Mouse (Mus musculus) layer of hippocampus, adult 11-12 months (tissue): Measurements from ENCODE around the gene Cotl1.
A peak's percentile ranks its signal among the peaks of the same experiment; 100 is the strongest.

ENCODE experiments used
- DNase-seq: peaks from one replicate; pipeline ENCODE4 v3.0.0; 2022; ENCODE audit warnings: low spot score

Cotl1 gene

GRCm38 (mm10) chr8:119785764-119786405 is 54.5 kb downstream of the Cotl1 start:
- no peak for DNase-seq

DNA sequence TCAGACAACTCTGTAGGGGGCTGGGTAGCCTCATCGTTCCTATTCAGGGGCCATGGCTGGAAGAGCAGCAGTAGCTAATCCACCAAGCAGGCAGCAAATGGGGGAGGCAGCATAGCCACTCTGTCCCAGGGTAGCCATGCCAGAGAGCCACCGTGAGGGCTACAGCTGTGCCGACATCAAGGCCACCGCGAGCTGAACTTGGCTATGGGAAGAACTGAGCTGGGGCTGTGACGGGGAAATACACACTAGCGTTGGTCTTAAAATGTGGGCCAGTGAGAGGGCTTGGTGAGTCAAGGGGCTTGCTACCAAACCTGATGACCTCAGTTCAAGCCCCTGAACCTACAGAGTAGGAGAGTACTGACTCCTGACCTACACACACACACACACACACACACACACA is 55.7 kb downstream of the Cotl1 start:
- no peak for DNase-seq

- DNase-seq, result no peak
Observed at GRCm38 (mm10) chr8:119784141-119784574, 56.2 kb downstream of the Cotl1 start.

DNA sequence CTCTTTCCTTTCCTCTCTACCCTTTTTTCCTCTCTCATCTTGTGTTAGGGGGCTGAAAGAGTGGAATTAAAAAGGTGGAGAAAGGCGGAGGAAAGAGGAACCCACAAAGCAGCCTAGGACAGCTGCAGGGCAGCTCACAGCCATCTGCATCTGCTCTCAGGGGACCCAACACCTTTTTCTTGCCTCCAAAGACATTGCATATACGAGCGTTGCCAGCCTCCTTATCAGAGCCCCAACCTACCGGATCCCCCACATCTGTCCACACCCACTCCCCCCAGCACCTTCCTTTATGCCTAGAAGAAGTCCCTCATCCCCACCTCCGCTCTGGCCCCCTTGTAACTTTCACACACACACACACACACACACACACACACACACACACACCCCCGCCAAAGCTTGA is 56.8 kb downstream of the Cotl1 start:
- no peak for DNase-seq

GRCm38 (mm10) chr8:119782715-119783114 is 57.6 kb downstream of the Cotl1 start:
- peak; percentile 81 for DNase-seq

GRCm38 (mm10) chr8:119781086-119781840 is 59.1 kb downstream of the Cotl1 start:
- DNase-seq, result no peak

DNA sequence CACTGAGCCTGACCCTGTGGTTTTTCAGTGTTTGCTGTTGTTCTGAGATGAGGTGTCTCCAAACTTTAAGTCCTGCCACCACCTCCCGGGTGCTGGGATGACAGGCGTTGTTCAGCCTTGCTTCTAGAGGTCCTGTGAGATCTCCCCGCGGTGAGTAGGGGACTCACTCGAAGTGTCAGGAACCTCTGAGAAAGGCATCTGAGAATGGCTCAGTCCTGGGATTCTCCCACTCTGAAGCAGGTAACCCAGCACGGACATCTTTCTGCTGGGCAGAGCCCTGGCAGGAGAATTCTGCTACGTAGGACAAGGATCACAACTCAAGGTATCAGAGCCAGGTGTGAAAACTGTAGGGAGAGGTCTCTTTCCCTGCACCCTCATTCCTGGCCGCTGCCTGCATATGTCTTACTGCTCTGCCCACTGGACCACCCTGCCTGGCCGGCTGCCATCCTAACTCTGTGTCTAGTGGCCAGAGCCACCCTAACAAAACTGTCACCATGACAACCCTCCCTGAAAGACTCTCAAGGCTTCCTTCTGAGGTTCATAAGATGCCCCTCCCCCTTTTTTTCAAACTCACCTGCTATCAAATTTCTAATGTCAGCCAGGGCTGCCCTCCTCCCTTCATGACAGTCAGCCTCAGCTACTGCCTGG is 59.8 kb downstream of the Cotl1 start:
- no peak for DNase-seq

- peak; percentile 86 for DNase-seq
Observed at GRCm38 (mm10) chr8:119779013-119779737, 61.2 kb downstream of the Cotl1 start.

DNA sequence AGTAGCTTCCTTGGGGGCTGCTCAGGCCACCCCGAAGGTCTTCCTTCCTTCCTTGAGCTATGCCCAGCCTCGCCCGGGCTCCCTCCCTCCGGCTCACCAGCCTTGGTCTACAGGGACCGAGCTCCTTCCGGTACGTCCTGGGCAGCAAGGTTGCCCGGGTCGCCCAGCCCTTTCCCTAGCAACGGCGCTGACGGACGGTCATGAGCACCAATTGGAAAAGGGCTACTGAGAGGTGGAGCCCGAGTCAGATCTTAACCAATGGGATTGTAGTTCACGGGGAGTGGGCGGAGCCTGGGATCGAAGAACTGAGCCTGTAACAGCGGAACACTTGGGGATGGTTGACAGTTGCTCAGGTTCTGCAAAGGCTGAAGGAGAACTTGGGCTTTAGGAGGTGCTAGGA is 62.1 kb downstream of the Cotl1 start, which contains the start of gene Tldc1:
Gene Tldc1 (minus strand): TSS at position 154 of the 400 bp plus-strand sequence.
- DNase-seq, result peak; percentile 99

GRCm38 (mm10) chr8:119777765-119778164 is 62.6 kb downstream of the Cotl1 start:
- DNase-seq, result no peak

- DNase-seq, result no peak
Observed at GRCm38 (mm10) chr8:119776668-119777245, 63.6 kb downstream of the Cotl1 start.

DNA sequence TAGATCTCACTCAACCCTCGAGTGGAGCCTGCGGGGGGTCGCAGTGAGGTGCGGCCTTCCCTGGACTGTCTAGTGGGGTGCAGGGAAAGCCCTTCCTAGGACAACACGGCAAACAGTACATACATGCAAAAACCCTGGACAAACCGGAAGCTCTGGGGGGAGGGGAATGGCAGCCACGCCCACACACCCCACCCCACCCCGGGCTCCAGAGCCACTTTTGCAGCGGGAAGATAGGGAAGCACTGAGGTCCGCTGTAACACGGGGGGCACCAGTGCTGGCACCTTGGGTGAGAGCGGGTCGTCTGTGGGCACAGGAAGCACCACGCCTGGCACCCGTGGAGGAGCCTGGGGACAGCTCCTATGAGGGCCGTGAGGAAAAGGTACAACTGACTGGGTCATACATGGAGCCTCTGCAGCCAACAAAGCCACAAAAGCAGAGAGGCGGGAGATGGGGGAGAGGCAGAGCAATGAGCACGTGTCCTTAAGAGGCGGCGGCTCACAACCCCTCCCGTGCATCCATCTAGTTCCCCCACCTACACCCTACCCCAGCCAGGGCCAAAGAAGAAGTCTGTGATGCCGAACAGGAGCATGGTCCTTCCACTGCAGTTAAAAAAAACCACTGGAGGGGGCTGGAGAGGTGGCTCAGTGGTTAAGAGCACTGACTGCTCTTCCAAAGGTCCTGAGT is 74.4 kb downstream of the Cotl1 start:
- DNase-seq, result no peak

GRCm38 (mm10) chr8:119765311-119765710 is 75.0 kb downstream of the Cotl1 start:
- DNase-seq, result no peak

- DNase-seq, result no peak
Observed at GRCm38 (mm10) chr8:119762226-119763220, 77.8 kb downstream of the Cotl1 start.

- DNase-seq, result no peak
Observed at GRCm38 (mm10) chr8:119761692-119762091, 78.7 kb downstream of the Cotl1 start.
